Mouse (Mus musculus): ENCODE results near the gene Pnldc1.

- TF ChIP-seq POLR2A (IDR thresholded peaks at IDR 0.05; ENCODE audit: low read depth, low read length), result no peak
- no peak for TF ChIP-seq CTCF (conservative IDR thresholded peaks at IDR 0.05; ENCODE audit: insufficient read depth, insufficient read length, low read depth, low read length)
Observed at GRCm38 (mm10) chr17:12844540-12844939, 65.5 kb downstream of the Pnldc1 start.
